Mouse (Mus musculus): Measurements from ENCODE around the gene Ptchd1. TPM values are rescaled to one million over a fixed set of nuclear protein-coding genes. Genes with fewer than 3 reads are reported as not detected.

Gene Ptchd1
- polyA plus RNA-seq, 1 experiment from 2014 or later: 0.26 TPM

Other genes with a start within 250 kb of the Ptchd1 start
- gene Gm15155, start 927 bp upstream of the Ptchd1 start, polyA plus RNA-seq (2015; fragmentation: Nextera tagmentation; extraction: Ambion mirVana): not detected in 2 replicates